Mouse (Mus musculus) neural tube, embryonic 14.5 days (tissue): ENCODE results near the gene Ankrd13a. TPM values are rescaled to one million over a fixed set of nuclear protein-coding genes. Genes with fewer than 3 reads are reported as not detected.

Experiments used
- ATAC-seq: fragments of 200-750 bp; cut with Nextera tagmentation; 2 replicates; pipeline ENCODE4 v1.8.0; 2017; ENCODE audit warnings: low read depth, mild to moderate bottlenecking, moderate TSS enrichment, moderate library complexity
- H3K27ac ChIP-seq: fragments of 300-500 bp; sonication (generic); 2 replicates; pipeline ENCODE4 v1.5.1; 2014; ENCODE audit warnings: low read depth, mild to moderate bottlenecking, control low read depth, low read length, moderate library complexity, mixed read lengths
- H3K27me3 ChIP-seq: fragments of 300-500 bp; sonication (generic); 2 replicates; pipeline ENCODE4 v1.6.1; 2014; ENCODE audit warnings: low read length; ENCODE audit not compliant: control insufficient read depth, insufficient read depth
- H3K36me3 ChIP-seq: fragments of 300-500 bp; sonication (generic); 2 replicates; pipeline ENCODE4 v1.6.1; 2014; ENCODE audit warnings: low read length, mixed read lengths; ENCODE audit not compliant: control insufficient read depth, insufficient read depth
- H3K4me1 ChIP-seq: fragments of 300-500 bp; sonication (generic); 2 replicates; pipeline ENCODE4 v1.6.1; 2014; ENCODE audit warnings: low read length; ENCODE audit not compliant: control insufficient read depth, insufficient read depth
- H3K4me2 ChIP-seq: fragments of 300-500 bp; sonication (generic); 2 replicates; pipeline ENCODE4 v1.6.1; 2014; ENCODE audit warnings: mild to moderate bottlenecking, low read depth, low read length, control low read depth
- H3K4me3 ChIP-seq: fragments of 300-500 bp; sonication (generic); 2 replicates; pipeline ENCODE4 v1.5.1; 2014; ENCODE audit warnings: low read depth, low read length, control low read depth, mixed read lengths
- H3K9ac ChIP-seq: fragments of 300-500 bp; sonication (generic); replicated peaks from 2 replicates; pipeline ENCODE4 v1.6.1; 2014; ENCODE audit warnings: low read depth, mild to moderate bottlenecking, control low read depth, low read length, mixed read lengths
- H3K9me3 ChIP-seq: fragments of 300-500 bp; sonication (generic); 2 replicates; pipeline ENCODE4 v1.6.1; 2016; ENCODE audit warnings: low read length; ENCODE audit not compliant: control insufficient read depth
- WGBS: fragments of 180-500 bp; shearing (Covaris S2); extraction: QIAGEN DNeasy Blood & Tissue Kit; methylation state at CpG from one replicate; pipeline ENCODE4 v1.1.7; 2014; 5-methylcytosine and 5-hydroxymethylcytosine counted together
- polyA plus RNA-seq: library from polyadenylated mRNA; unstranded; fragments of >200 nt; fragmentation: Nextera tagmentation; extraction: Ambion mirVana; gene quantifications from 2 replicates; pipeline ENCODE4 v1.2.1, GENCODE M21; 2014

Ankrd13a gene
- polyA plus RNA-seq, 1 experiment from 2014 or later = 38.8 TPM

GRCm38 (mm10) chr5:114773211-114773710 is 1.2 kb upstream of the Ankrd13a start:
- WGBS = under 1% methylated on average over 34 of the region's 52 CpGs
- Histone ChIP-seq H3K4me2 (peak overlapping the region; percentile 59), H3K9me3 (no peaks in the 10 kb centered on the region), H3K4me3 (peak overlapping the region; percentile 100), H3K36me3 (no peaks in the 10 kb centered on the region), H3K9ac (peak overlapping the region; percentile 97), H3K27me3 (peaks cover 3% of the 10 kb centered on the region; the same call in 1 of the 2 replicates), H3K4me1 (peaks cover 31% of the 10 kb centered on the region), H3K27ac (peak overlapping the region; percentile 94)
- peak; percentile 73 for ATAC-seq

- H3K9ac ChIP-seq = peak overlapping the region; percentile 92
- H3K27me3 ChIP-seq = peaks cover 3% of the 10 kb centered on the region; the same call in 1 of the 2 replicates
- H3K4me3 ChIP-seq = peak overlapping the region; percentile 100
- no peak for ATAC-seq
- peak overlapping the region; percentile 59 for H3K4me2 ChIP-seq
- peak overlapping the region; percentile 94 for H3K27ac ChIP-seq
- peaks cover 31% of the 10 kb centered on the region for H3K4me1 ChIP-seq
- no peaks in the 10 kb centered on the region for H3K36me3 ChIP-seq
- H3K9me3 ChIP-seq = no peaks in the 10 kb centered on the region
- WGBS = 2% methylated on average over 11 of the region's 11 CpGs
These were observed 697 bp upstream of the Ankrd13a start for GRCm38 (mm10) chr5:114773780-114774179.

GRCm38 (mm10) chr5:114775056-114775979 is 841 bp downstream of the Ankrd13a start, which contains the start of gene Git2:
Gene Git2, minus strand, starts transcription at chr5:114775517.
- Histone ChIP-seq H3K9ac (peak within 1 kb of the TSS; percentile 92), H3K27me3 (peaks cover 3% of the 10 kb centered on the region; the same call in 1 of the 2 replicates), H3K4me1 (peaks cover 31% of the 10 kb centered on the region), H3K4me2 (peak within 1 kb of the TSS; percentile 59), H3K27ac (peak within 1 kb of the TSS; percentile 94), H3K9me3 (no peaks in the 10 kb centered on the region), H3K36me3 (no peaks in the 10 kb centered on the region), H3K4me3 (peak within 1 kb of the TSS; percentile 100)
- under 1% methylated on average over 57 of the region's 63 CpGs for WGBS
- ATAC-seq = no peak

- Histone ChIP-seq H3K9ac (peak overlapping the region; percentile 92; the same call in 1 of the 2 replicates), H3K4me2 (peak overlapping the region; percentile 59), H3K36me3 (no peaks in the 10 kb centered on the region), H3K4me1 (peaks cover 31% of the 10 kb centered on the region), H3K27me3 (peaks cover 3% of the 10 kb centered on the region; the same call in 1 of the 2 replicates), H3K9me3 (no peaks in the 10 kb centered on the region), H3K27ac (no peak overlapping the region), H3K4me3 (peak overlapping the region; percentile 100)
- 49% methylated on average over 7 of the region's 7 CpGs for WGBS
- no peak for ATAC-seq
These were observed 1.7 kb downstream of the Ankrd13a start for GRCm38 (mm10) chr5:114776174-114776573.

GRCm38 (mm10) chr5:114779956-114780489 is 5.5 kb downstream of the Ankrd13a start:
- Histone ChIP-seq H3K36me3 (no peaks in the 10 kb centered on the region), H3K27ac (no peak overlapping the region), H3K9ac (no peak overlapping the region), H3K4me2 (no peak overlapping the region), H3K4me3 (no peak overlapping the region), H3K27me3 (no peaks in the 10 kb centered on the region), H3K9me3 (no peaks in the 10 kb centered on the region), H3K4me1 (peaks cover 20% of the 10 kb centered on the region)
- no peak for ATAC-seq
- WGBS = 87% methylated on average over 7 of the region's 7 CpGs

GRCm38 (mm10) chr5:114780912-114781311 is 6.4 kb downstream of the Ankrd13a start:
- no peak overlapping the region for H3K4me3 ChIP-seq
- no peak overlapping the region for H3K27ac ChIP-seq
- H3K27me3 ChIP-seq = no peaks in the 10 kb centered on the region
- H3K9ac ChIP-seq = no peak overlapping the region
- WGBS = 79% methylated on average over 7 of the region's 7 CpGs
- no peaks in the 10 kb centered on the region for H3K9me3 ChIP-seq
- peaks cover 19% of the 10 kb centered on the region for H3K4me1 ChIP-seq
- no peak for ATAC-seq
- H3K4me2 ChIP-seq = no peak overlapping the region
- H3K36me3 ChIP-seq = no peaks in the 10 kb centered on the region

- H3K27ac ChIP-seq = no peak overlapping the region
- no peak for ATAC-seq
- WGBS = 87% methylated on average over 9 of the region's 9 CpGs
- peaks cover 12% of the 10 kb centered on the region for H3K36me3 ChIP-seq
- H3K9me3 ChIP-seq = no peaks in the 10 kb centered on the region
- no peaks in the 10 kb centered on the region for H3K27me3 ChIP-seq
- H3K4me2 ChIP-seq = no peak overlapping the region
- no peak overlapping the region for H3K9ac ChIP-seq
- H3K4me3 ChIP-seq = no peak overlapping the region
- H3K4me1 ChIP-seq = 0 out of 2 replicates have a peak, but pooled peaks cover 3% of the 10 kb centered on the region
These were observed 8.5 kb downstream of the Ankrd13a start for GRCm38 (mm10) chr5:114782991-114783390.

GRCm38 (mm10) chr5:114783405-114784163 is 9.1 kb downstream of the Ankrd13a start:
- no peak overlapping the region for H3K9ac ChIP-seq
- ATAC-seq = peak; percentile 45; the same call in 1 of the 2 replicates
- no peak overlapping the region for H3K4me2 ChIP-seq
- H3K4me3 ChIP-seq = no peak overlapping the region
- 0 out of 2 replicates have a peak, but pooled peaks cover 3% of the 10 kb centered on the region for H3K4me1 ChIP-seq
- peaks cover 12% of the 10 kb centered on the region for H3K36me3 ChIP-seq
- 85% methylated on average over 12 of the region's 12 CpGs for WGBS
- H3K27ac ChIP-seq = no peak overlapping the region
- H3K9me3 ChIP-seq = no peaks in the 10 kb centered on the region
- no peaks in the 10 kb centered on the region for H3K27me3 ChIP-seq
